Mouse (Mus musculus) heart, adult 2 months (tissue): ENCODE results near the gene Mettl1. TPM values are rescaled to one million over a fixed set of nuclear protein-coding genes. Genes with fewer than 3 reads are reported as not detected.
A peak's percentile ranks its signal among the peaks of the same experiment; 100 is the strongest.

Experiments
- DNase-seq, 2 experiments: peaks; one replicate each; pipeline ENCODE4 v3.0.0; 2021
- H3K27ac ChIP-seq: fragments of 200-600 bp; 2 replicates; pipeline ENCODE4 v1.8.1; 2022
- H3K27me3 ChIP-seq: fragments of 200-500 bp; 2 replicates; pipeline ENCODE4 v1.6.1; 2012; ENCODE audit warnings: mild to moderate bottlenecking, low read length, inconsistent platforms, mixed read lengths; ENCODE audit not compliant: control insufficient read depth, insufficient read depth
- H3K36me3 ChIP-seq: fragments of 200-500 bp; 2 replicates; pipeline ENCODE4 v1.6.1; 2012; ENCODE audit warnings: low read length, inconsistent platforms; ENCODE audit not compliant: control insufficient read depth, insufficient read depth
- H3K4me1 ChIP-seq: fragments of 200-500 bp; 2 replicates; pipeline ENCODE4 v1.6.1; 2011; ENCODE audit warnings: low read length; ENCODE audit not compliant: control insufficient read depth, insufficient read depth
- H3K4me3 ChIP-seq: fragments of 200-600 bp; 2 replicates; pipeline ENCODE4 v1.8.1; 2022
- H3K79me2 ChIP-seq: fragments of 200-500 bp; replicated peaks from 2 replicates; pipeline ENCODE4 v1.6.1; 2012; ENCODE audit warnings: mild to moderate bottlenecking, inconsistent platforms, low read length, moderate library complexity, mixed read lengths; ENCODE audit not compliant: control insufficient read depth, insufficient read depth
- H3K9ac ChIP-seq: fragments of 200-500 bp; 2 replicates; pipeline ENCODE4 v1.6.1; 2012; ENCODE audit warnings: low read depth, mild to moderate bottlenecking, control low read depth, inconsistent platforms, low read length, mixed read lengths
- CTCF ChIP-seq: fragments of 200-600 bp; IDR thresholded peaks from 2 replicates; pipeline ENCODE4 v1.8.1; 2022; ENCODE audit warnings: antibody characterized with exemption, mild to moderate bottlenecking, moderate library complexity
- EP300 ChIP-seq: fragments of 200-500 bp; IDR thresholded peaks from 2 replicates; pipeline ENCODE4 v1.6.1; 2011; ENCODE audit warnings: low read depth, low read length, control low read depth; ENCODE audit not compliant: insufficient read depth
- POLR2A ChIP-seq: fragments of 200-500 bp; IDR thresholded peaks from 2 replicates; pipeline ENCODE4 v1.6.1; 2011; ENCODE audit warnings: mild to moderate bottlenecking, low read depth, low read length, control low read depth; ENCODE audit not compliant: insufficient read depth
- WGBS: fragments of 180-500 bp; shearing (Covaris S2); methylation state at CpG from one replicate; pipeline ENCODE4 v1.1.7; 2018; 5-methylcytosine and 5-hydroxymethylcytosine counted together
- intact Hi-C: fragments of 180-260 bp; cut with DNase I; formaldehyde crosslinking; loops from one replicate; pipeline ENCODE4 v1.15.1; 2025
- polyA plus RNA-seq: library from polyadenylated mRNA; depleted of rRNA; stranded (reverse); fragments of >200 nt; gene quantifications from 2 replicates; pipeline ENCODE4 v1.2.3, GENCODE M21; 2012
- total RNA-seq, 2 experiments: library from RNA; stranded (reverse); gene quantifications; 2 replicates each; pipeline ENCODE4 v1.2.3; 2021

The Mettl1 gene
- total and polyA plus RNA-seq, 3 experiments, result 6.3 to 12.3 (median 7.0) TPM

GRCm38 (mm10) chr10:127065981-127066380 is 24.8 kb downstream of the Mettl1 start:
- WGBS, result 45% methylated on average over 9 of the region's 9 CpGs

GRCm38 (mm10) chr10:127066519-127067018 is 25.4 kb downstream of the Mettl1 start:
- Histone ChIP-seq H3K9ac (no peak overlapping the region), H3K79me2 (no peaks in the 10 kb centered on the region), H3K36me3 (no peaks in the 10 kb centered on the region), H3K27me3 (no peaks in the 10 kb centered on the region), H3K27ac (no peak overlapping the region), H3K4me1 (peaks cover 9% of the 10 kb centered on the region), H3K4me3 (no peak overlapping the region)
- intact Hi-C loops, result loop anchor here (10.0 kb wide), 1 partner anchor 1678 kb away; the partner anchor contains the start of genes Dgka and Pym1
- 91% methylated on average over 14 of the region's 14 CpGs for WGBS
- TF ChIP-seq POLR2A (0 out of 2 replicates have a peak, but pooled peaks have one; percentile 9), EP300 (no peak), CTCF (no peak)
- no peak for DNase-seq

More at GRCm38 (mm10) chr10:127065981-127066380, 24.8 kb downstream of the Mettl1 start:
- H3K4me3 ChIP-seq, result no peak overlapping the region
- intact Hi-C loops, result loop anchor here (10.0 kb wide), 1 partner anchor 1679 kb away; the partner anchor contains the start of genes Dgka and Pym1
- H3K27ac ChIP-seq, result no peak overlapping the region
- no peaks in the 10 kb centered on the region for H3K79me2 ChIP-seq
- H3K36me3 ChIP-seq, result no peaks in the 10 kb centered on the region
- no peak overlapping the region for H3K9ac ChIP-seq
- no peaks in the 10 kb centered on the region for H3K27me3 ChIP-seq
- peaks cover 9% of the 10 kb centered on the region for H3K4me1 ChIP-seq
- DNase-seq, result no peak
- TF ChIP-seq EP300 (no peak), POLR2A (no peak), CTCF (no peak)

- Histone ChIP-seq H3K9ac (no peak overlapping the region), H3K27ac (no peak overlapping the region), H3K36me3 (no peaks in the 10 kb centered on the region), H3K79me2 (no peaks in the 10 kb centered on the region), H3K4me1 (peaks cover 7% of the 10 kb centered on the region), H3K27me3 (no peaks in the 10 kb centered on the region), H3K4me3 (no peak overlapping the region)
- WGBS, result 68% methylated on average over 9 of the region's 9 CpGs
- DNase-seq, result no peak
- no peak for TF ChIP-seq CTCF
- no peak for TF ChIP-seq EP300
- TF ChIP-seq POLR2A, result no peak
- intact Hi-C loops, result loop anchor here (10.0 kb wide), 1 partner anchor 1676 kb away; the partner anchor contains the start of genes Dgka and Pym1
These were observed 27.3 kb downstream of the Mettl1 start for GRCm38 (mm10) chr10:127068360-127069038.

- no peaks in the 10 kb centered on the region for H3K36me3 ChIP-seq
- no peak for TF ChIP-seq CTCF
- no peak for TF ChIP-seq POLR2A
- no peak for TF ChIP-seq EP300
These were observed 28.3 kb downstream of the Mettl1 start for GRCm38 (mm10) chr10:127069281-127070189.

GRCm38 (mm10) chr10:127070190-127071121 is 29.2 kb downstream of the Mettl1 start, which contains the start of gene Tspan31:
Gene Tspan31, minus strand, starts transcription at chr10:127070264.
- Histone ChIP-seq H3K27ac (peak within 1 kb of the TSS; percentile 84), H3K9ac (peak within 1 kb of the TSS; percentile 90), H3K4me1 (peaks cover 5% of the 10 kb centered on the region), H3K27me3 (no peaks in the 10 kb centered on the region), H3K4me3 (peak within 1 kb of the TSS; percentile 90), H3K79me2 (no peaks in the 10 kb centered on the region), H3K36me3 (no peaks in the 10 kb centered on the region)
- TF ChIP-seq EP300 (0 out of 2 replicates have a peak, but pooled peaks have one; percentile 6), POLR2A (peak; percentile 93), CTCF (no peak)
- DNase-seq, result peak; percentile 86 to 93
- intact Hi-C loops, result no loop called here
- under 1% methylated on average over 36 of the region's 36 CpGs for WGBS

More at GRCm38 (mm10) chr10:127069281-127070189, 28.3 kb downstream of the Mettl1 start:
- H3K4me1 ChIP-seq, result peaks cover 5% of the 10 kb centered on the region
- WGBS, result 4% methylated on average over 30 of the region's 30 CpGs
- H3K9ac ChIP-seq, result peak overlapping the region; percentile 90
- no peaks in the 10 kb centered on the region for H3K79me2 ChIP-seq
- H3K27ac ChIP-seq, result peak overlapping the region; percentile 84
- intact Hi-C loops, result loop anchor here (10.0 kb wide), 1 partner anchor 1675 kb away; the partner anchor contains the start of genes Dgka and Pym1
- H3K27me3 ChIP-seq, result no peaks in the 10 kb centered on the region
- H3K4me3 ChIP-seq, result peak overlapping the region; percentile 90
- DNase-seq, result no peak
